Mouse (Mus musculus) c-Kit-positive CD71-positive TER-119-positive erythroid progenitor cells, embryonic 14.5 days (primary cell): ENCODE results near the gene Reln.

ENCODE experiments used
- DNase-seq: peaks from one replicate; pipeline ENCODE4 v3.0.0-alpha.2; 2013; ENCODE audit warnings: low spot score

Gene Reln

GRCm38 (mm10) chr5:22307853-22308252 lies 36.6 kb downstream of the Reln start:
- DNase-seq = no peak

- no peak for DNase-seq
Observed at GRCm38 (mm10) chr5:22307072-22307471, 37.4 kb downstream of the Reln start.

- no peak for DNase-seq
Observed at GRCm38 (mm10) chr5:22303709-22304108, 40.8 kb downstream of the Reln start.

GRCm38 (mm10) chr5:22302309-22302708 lies 42.2 kb downstream of the Reln start:
- no peak for DNase-seq

GRCm38 (mm10) chr5:22300788-22301187 lies 43.7 kb downstream of the Reln start:
- DNase-seq = no peak

DNA sequence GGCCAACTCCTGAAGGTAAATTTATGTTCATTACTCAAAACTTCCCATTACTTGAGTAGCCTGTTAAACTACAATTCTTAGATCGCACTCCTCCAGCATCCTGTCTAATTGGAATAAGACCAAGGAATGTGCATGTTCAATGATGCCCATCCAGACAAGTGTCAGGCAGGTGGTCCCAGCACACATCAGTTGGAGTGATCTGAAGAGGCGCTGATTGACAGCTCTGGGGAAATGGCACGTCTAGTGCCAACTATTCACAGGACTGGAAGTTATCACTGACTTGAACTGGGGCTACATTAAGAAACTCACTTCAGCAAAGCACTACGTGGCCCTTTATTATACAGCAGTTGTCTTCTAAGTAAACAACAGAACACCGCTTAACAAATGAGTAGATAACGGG lies 44.5 kb downstream of the Reln start:
- no peak for DNase-seq

DNA sequence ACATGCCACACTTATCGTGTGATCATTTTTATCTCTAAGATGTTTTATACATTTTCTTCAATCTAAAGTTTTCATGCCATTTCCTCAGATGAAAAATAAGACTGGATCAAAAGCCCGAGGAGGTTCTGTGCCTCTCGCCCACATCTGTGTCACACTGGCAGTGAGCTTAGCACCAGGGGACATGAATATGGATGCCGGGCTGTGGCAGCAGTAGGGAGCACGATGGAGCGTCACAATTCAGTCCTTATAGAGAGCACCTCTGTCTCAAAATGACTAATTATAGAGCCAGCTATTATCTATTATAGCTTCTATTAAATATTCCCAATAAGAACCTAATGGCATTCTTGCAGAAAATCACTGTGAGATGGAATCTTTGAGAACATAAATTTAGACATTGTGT lies 49.3 kb downstream of the Reln start:
- DNase-seq = no peak

DNA sequence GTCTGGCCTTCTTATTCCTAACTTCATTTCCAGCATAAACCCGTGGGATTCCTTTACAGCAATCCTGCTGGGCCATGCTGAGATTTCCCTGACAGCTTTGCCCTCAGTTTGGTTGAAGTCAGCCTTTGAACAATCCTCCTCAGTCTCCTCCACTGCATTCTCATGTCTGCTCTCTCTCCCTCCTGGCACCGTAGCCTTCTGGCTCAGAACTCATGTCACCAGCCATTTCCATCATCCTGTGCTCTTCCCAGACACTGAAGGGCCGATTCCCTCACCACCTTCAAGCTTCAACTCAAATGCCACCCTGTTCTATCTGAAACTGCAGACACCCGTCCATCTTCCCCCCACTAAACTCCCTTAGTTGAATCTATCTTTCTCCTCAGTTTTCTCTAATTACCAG lies 53.1 kb downstream of the Reln start:
- DNase-seq = no peak

DNA sequence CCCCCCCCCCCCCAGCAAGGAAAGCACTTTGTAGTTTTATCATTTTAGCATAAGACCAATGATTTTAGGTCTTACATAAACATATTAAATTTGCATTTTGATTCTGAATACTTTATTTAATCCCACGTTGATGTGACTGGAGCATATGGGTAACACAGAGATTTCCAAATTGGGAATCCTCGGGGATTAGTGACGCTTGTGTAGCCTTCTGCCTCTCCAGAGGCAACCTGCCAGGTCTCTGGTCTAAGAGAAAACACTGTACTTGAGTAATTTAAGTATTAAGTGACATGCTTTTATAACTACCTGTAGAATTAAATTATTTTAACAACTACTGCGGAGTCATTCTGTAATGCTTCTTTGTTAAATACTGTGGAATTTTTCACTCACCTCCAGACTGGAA lies 59.1 kb downstream of the Reln start:
- no peak for DNase-seq

DNA sequence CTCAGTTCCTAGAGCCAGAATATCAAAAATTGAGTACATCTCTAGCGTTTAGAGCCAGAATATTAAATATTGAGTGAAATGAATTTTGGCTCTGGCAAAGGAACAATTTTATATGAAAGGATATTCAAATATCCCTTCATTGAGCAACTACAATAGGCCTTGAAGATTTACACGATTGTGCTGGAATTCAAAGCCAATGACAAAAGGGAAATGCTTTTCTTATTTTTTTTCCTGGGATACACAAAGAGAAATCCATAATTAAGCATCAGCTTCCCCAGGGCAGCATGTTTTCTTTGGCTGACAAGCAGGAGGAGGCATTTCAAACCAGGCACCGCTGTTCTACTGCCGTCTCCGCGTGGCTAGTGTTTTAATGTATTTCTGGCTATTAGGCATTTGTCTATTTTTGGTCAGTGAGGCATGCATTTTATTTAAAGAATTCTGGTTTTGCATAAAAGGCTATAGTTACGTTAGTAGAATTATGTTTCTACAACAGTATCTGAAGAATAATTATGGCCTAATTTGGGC lies 62.3 kb downstream of the Reln start:
- no peak for DNase-seq

DNA sequence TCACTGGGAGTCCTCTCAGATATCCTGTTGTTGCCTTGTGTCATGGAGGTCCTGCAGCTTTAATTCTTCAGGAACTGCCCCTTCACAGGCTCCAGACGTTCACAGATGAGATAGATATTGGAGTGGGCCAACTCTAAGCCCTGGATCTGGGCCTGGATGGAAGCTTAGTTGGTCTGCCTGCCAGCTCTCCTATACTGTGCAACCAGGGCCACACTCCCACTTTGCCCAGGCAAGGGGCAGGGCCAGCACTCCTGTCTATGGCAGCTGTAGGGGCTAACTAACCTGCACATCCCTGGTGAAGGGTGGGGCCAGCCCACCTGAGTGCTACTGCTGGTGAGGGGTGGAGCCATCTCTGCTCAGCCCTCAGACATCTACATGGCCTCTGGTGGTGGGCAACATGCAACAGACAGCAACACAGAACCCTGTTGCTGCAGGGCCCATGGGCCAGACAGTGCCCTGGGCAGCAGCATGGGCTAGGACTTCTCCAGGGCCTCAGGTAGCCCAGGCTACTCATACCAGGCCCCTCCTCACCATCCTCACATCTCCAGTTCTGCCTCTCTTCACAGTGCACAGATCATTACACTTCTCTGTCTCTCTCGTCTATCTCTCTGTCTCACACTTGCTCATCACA lies 63.9 kb downstream of the Reln start:
- DNase-seq = no peak

GRCm38 (mm10) chr5:22279201-22279600 lies 65.3 kb downstream of the Reln start:
- no peak for DNase-seq

DNA sequence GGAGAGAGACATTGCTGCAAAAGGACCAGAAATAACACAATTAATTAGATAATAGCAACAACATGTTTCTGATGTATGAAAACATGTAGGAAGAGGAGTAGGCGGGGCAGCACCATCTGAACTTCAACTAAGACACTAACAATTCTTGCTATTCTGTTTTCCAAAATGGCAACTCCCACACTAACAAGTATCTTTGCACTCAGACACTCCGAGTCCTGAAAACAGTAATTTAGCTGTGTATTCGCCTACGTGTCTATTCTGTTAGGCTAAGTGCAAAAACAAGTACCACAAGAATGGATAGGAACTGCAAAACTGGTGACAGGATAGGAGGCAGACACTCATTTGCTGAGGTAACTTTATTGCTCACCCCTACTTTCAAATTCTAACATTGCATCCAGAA lies 70.4 kb downstream of the Reln start:
- no peak for DNase-seq

DNA sequence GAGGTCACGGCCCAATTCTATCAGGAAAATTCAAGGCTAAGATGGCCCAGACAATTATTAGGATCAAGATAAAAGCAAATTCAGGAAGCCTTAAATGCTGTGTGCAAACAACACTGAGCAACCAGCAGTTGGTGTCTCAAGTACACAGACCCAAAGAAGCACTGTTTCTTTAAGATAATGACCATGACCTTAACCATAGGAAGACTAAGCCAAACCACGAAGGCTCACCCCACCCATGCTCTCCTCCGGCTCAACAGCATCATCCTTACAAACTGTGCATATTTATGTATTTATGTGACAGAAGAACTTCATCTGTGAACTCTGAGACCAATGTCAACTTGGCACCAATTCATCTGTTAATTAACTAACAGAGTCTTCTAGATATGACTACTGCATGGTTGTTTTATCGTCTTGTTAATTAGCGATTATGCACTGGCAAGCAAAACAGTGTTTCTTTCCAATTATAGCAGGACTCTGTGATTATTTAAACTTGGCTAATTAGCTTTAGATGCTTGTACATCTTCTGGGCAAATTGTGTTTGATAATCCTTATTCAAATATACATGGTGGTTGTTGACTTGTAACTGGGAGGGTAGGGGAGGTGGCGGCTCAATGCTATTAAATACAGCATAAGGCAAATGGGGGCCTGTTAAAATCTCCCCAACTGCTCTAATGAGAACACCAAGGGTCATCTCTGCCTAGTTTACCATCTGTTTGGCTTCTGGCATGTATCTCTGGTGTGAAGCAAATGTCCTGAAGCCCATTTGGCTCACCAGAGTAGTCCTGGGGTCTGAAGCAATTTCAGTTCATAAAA lies 77.8 kb downstream of the Reln start:
- DNase-seq = no peak

- DNase-seq = no peak
Observed at GRCm38 (mm10) chr5:22262351-22262765, 82.1 kb downstream of the Reln start.

DNA sequence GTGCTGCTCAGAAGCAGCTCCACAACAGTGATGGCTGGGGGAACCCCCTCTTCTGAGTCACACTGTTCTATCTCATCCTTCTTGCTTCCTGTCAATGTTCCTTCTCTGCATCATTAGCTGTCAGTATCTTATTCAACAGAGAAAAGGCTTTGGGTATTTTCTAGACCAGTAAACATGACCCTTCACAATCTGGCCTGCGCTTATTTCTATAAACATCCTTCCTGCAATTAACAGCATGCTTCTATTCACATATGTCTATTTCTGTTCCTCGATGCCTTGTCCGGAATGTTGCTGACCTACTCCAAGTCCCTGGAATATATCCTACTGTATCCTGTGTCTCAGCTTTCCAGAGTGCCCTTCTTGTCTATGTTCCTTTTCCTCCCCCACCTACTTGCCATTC lies 89.2 kb downstream of the Reln start:
- DNase-seq = no peak

DNA sequence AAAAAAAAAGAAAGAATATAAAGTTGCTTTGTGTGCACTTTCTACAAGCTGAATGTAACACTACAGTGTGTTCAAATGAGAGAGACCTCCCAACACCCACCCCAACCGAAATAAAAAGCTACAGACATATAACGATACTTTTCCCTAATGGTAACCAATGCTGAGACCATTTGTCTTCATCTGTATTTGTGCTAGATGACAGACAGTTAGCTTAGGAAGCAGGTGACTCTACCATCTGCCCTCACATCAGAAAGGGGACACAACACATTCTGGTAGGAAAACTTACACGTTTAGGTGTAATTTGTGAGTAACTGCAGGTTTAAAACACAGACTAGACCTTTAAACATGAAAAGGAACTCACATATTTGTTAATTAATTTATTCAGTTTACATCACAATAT lies 90.6 kb downstream of the Reln start:
- no peak for DNase-seq

DNA sequence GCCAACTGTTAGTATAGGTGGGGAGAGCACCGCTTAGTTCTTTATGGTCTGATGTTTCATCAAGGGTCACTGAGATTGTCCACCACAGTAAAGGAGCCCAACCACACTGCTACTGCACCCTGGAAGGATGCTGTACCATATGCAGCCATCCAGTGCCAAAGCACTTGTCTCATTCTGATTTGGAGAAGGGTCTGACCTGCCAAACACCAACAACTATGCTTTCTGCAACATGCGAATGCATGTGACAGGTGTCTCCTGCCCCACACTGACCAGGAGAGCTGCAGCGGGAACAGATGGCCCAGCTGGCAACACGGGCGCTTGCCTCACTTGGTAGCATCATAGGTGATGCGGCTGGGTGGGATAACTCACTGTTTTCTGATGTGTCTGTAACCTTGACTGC lies 91.2 kb downstream of the Reln start:
- DNase-seq = no peak

DNA sequence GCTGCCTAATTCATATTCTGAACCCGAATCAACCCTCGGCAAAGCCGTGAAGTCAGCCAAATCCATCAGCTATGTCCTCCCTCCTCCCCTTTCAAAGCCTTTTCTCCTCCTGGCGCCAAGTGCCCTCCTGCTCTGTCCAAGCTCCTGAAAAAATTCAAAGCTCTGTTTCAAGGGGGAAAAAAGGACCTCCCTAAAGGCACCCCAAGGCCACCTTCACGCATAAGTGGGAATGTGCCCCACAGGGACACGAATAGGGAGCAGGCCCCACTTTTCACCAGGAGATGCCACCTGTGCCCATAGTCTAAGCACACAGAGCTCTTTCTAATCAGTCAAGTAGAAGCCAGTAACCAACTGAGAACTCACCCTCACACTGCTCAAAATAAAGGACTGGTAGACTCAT lies 96.7 kb downstream of the Reln start:
- no peak for DNase-seq

- no peak for DNase-seq
Observed at GRCm38 (mm10) chr5:22245056-22245455, 99.4 kb downstream of the Reln start.

DNA sequence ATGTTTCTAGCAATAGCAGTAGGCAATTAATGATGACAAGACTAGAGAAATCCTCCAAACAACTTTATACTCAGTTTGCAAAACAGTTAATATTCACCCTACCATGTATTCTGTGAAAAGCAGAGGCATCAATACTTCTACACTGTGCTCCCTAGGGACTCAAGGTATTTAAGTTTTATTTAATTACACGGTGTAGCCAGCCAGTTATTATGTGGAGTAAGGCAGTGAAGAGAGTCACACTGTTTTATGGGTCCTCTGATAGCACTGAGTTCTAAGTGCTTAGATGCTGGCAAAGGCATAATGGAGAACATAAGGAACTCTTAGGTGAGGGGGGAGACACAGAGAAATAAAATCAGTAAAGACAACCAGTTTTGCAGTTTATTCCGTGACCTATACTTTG lies 101.0 kb downstream of the Reln start:
- DNase-seq = no peak

DNA sequence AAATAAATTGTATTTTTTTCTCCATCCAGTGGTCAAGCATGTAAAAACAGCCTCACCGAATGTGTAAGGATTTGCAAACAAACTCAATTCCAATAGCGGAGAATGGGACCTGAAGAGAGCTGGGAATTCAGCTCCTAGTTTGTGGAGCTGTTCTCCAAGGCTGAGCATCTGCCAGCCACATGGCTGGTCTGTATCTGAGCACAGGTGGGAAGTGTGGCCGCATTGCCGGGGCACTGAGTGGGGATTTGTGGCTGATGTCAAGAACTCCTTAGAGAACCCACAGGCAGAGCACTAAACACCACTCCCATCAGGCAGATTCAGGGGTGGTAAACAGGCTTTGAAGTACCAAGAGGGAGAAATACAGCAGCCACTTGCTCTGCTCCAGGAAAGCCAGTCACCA lies 102.9 kb downstream of the Reln start:
- DNase-seq = no peak

DNA sequence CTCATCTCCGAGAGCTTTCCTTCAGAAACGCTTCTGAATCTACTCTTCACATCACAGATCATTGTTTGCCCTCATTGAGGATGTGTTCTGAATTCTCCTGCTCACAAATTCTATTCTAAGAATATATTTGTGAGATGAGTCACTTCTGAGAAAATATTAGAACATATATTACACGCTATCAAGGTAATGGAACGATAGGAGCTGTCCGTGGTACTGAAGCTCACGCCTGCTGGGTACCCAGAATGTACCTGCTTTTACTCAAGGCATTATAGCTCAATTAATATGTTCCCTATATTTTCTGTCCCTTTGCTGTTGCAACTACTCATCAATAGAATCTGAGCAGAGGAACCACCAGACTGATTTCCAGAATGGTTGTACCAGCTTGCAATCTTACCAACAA lies 107.7 kb downstream of the Reln start:
- peak; percentile 16 for DNase-seq

GRCm38 (mm10) chr5:22224515-22224914 lies 120.0 kb downstream of the Reln start:
- no peak for DNase-seq
